Mouse (Mus musculus) layer of hippocampus, adult 9-10 months (tissue): ENCODE data around the gene Ccdc13.

Experiments used
- DNase-seq: peaks from one replicate; pipeline ENCODE4 v3.0.0; 2022; ENCODE audit warnings: low spot score

Gene Ccdc13

GRCm38 (mm10) chr9:121798887-121799520 is 40.3 kb downstream of the Ccdc13 start:
- no peak for DNase-seq

- DNase-seq, result no peak
These were observed 41.5 kb downstream of the Ccdc13 start for GRCm38 (mm10) chr9:121797722-121798121.

DNA sequence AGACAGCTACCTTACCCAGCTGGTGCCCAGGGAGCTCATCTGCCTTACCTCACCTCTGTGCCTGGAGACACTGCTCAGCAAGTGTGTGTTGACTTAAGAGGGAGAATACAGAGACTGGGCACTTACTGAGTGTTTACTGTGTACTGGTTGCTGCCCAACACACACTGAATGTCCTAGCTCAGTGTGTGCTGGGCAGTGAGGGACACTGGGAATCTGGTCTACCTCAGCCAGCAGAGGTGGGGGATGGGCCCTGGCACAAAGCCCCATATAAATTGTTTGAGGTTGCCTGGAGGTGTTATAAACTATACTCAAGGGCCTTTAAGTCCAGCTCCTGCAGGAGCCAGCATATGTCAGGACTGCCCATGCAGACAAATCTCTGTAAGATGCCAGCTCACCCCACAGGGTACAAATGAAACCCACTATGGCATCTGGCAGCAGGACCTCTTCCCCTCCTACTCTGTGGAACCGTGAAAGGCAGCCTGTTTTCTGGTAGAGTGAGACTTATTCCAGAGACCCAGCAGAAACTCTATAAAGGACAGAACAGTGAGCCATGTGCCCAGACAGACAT is 44.2 kb downstream of the Ccdc13 start:
- DNase-seq, result no peak

DNA sequence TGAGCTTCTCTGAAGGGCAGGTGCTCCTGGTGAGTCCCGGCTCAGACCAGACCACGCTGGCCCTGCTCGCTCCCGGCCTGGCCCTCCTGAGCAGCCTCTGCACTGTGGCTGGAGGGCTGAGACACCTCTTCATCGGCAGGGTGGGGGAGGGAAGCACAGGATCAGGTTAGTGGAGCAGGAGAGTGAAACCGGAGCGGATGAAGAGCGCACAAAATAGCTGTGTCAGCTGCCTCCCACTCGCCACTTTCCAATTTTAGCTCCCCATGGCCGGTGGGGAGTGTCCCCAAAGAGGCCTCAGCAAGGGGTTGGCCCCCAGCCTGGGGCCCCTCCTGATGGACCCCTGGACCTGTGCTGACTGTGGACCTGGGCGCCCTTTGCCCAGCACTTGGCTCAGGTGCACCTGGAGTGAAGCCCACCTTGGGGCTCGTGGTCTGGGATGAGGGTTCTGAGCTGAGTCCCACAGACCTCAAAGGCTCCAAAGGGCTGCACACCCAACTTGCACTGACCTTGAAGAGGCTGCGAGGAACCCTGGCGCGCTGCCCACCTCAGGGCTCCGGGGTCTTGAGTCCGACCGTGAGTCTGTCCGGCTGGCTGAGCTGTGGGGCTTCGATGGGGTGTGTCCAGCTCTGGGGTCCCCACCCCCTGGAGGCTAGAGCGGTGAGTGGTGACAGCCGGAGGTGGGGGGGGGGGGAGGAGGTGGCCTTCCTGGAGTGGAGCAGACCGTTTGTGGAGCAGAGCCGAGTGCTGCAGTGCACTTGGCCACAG is 47.3 kb downstream of the Ccdc13 start, which contains the start of gene Hhatl:
Gene Hhatl, minus strand, starts transcription at position 751 of the 765 bp plus-strand sequence.
- no peak for DNase-seq

GRCm38 (mm10) chr9:121791206-121791605 is 48.1 kb downstream of the Ccdc13 start:
- no peak for DNase-seq

- no peak for DNase-seq
These were observed 52.9 kb downstream of the Ccdc13 start for GRCm38 (mm10) chr9:121786359-121786758.

- DNase-seq, result no peak
These were observed 54.0 kb downstream of the Ccdc13 start for GRCm38 (mm10) chr9:121785261-121785660.

- DNase-seq, result no peak
These were observed 54.5 kb downstream of the Ccdc13 start for GRCm38 (mm10) chr9:121784801-121785200.

- DNase-seq, result no peak
These were observed 61.1 kb downstream of the Ccdc13 start for GRCm38 (mm10) chr9:121778066-121778624.

GRCm38 (mm10) chr9:121777484-121778065 is 61.7 kb downstream of the Ccdc13 start, which contains the start of gene Klhl40:
Gene Klhl40, plus strand, starts transcription at chr9:121777607.
- DNase-seq, result no peak

DNA sequence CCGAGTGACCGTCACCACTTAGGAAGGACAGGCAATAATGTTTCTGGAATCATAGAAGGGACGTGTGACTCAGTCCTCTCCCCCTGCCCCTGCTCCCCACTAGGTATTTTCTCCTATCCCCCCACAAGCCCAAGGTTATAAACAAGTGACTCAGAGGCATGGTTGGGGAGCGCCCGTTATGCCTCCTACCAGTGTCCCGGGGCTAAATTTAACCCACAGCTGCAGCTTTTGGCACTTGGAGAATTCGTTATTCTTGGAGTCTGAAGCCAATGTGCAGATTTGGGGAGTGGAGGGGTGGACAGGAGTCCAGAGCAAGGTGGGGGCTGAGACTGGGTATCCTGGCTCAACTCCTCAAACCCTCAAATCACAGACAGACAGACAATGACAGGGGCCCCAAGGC is 62.8 kb downstream of the Ccdc13 start:
- DNase-seq, result no peak

DNA sequence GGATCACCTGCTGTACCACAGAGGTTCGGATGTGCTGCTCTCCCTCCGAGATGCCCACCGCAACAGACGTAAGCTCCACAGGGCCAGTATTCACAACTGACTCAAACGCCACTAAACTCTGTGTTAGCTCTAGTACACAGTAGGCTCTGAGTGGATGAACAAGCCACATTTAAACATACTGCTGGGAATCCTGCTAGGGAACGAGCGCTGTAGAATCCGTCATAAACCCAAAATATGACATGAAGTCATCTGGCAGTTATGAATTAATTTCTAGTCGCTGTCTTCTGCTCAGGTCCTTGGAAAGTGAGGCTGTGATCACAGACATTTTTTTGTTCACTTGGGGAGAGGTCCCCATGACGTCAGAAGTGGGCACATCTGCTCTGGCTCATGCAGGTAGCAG is 63.3 kb downstream of the Ccdc13 start:
- no peak for DNase-seq

GRCm38 (mm10) chr9:121772412-121772811 is 66.8 kb downstream of the Ccdc13 start:
- DNase-seq, result no peak

GRCm38 (mm10) chr9:121765166-121765855 is 74.0 kb downstream of the Ccdc13 start:
- DNase-seq, result no peak

DNA sequence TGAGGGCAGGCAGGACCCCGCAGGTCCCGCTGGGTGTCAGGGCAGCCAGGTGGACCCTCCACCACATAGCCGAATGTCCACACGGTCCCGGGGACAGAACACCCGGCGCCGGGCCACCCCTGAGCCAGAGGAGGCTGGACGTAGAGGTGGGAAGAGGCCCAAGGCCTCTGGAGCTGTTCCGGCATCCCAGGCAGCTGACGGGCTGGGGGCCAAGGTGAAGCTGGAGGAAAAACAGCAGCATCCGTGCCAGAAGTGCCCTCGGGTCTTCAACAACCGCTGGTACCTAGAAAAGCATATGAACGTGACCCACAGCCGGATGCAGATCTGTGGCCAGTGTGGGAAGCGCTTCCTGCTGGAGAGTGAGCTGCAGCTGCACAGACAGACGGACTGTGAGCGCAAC is 75.5 kb downstream of the Ccdc13 start:
- DNase-seq, result no peak

GRCm38 (mm10) chr9:121762761-121763160 is 76.5 kb downstream of the Ccdc13 start:
- no peak for DNase-seq

DNA sequence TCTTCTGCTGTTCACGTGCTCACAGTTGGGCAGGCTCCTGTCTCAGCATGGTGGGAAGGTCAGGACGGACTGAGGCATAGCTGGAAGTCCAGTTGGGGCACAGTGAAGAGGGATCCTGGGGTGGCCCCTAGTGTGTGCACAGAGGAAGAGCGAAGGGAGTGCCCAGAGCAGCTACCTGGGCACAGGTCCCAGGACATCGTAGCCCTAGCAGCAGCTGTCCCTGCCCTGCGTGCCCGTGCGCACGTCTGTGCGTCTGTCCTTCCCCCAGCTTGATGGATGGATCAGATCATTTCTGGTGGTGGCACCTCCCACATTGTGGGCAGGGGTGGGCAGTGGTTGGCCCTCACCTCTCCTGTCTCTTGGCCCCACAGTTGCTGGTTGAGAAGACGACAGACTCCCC is 77.0 kb downstream of the Ccdc13 start:
- no peak for DNase-seq

GRCm38 (mm10) chr9:121761787-121762186 is 77.5 kb downstream of the Ccdc13 start:
- no peak for DNase-seq

DNA sequence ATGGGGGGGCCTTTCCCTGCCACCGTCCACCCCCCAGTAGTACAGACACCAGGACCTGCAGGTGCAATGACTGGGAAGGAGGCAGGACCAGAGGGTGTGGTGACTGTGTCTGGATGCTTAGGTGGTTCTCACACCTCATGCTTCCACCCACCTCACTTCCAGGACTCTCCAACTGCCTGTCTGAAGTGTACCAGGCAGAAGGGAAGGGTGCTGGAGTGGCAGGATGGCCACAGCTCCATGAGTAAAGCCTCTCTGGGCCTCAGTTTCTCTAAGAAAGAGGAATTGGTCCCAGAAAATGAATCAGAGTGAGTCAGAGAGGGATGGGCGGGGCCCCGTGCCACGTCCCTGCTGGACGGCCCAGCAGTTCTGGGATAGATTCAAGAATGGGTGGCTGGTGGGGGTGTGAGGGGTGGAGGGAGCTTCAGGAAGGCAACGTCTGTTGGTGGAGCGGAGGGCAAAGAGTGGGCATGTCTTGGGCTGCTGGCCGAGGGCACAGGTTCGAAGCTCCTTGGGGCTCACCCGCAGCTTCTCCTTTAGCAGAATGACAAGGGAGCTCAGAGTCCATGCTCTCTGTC is 78.1 kb downstream of the Ccdc13 start:
- DNase-seq, result no peak

GRCm38 (mm10) chr9:121760271-121761090 is 78.8 kb downstream of the Ccdc13 start:
- DNase-seq, result no peak
